Mouse (Mus musculus) stomach, postnatal 0 days (tissue): ENCODE data around the gene Tut7.

Source experiments
- CTCF ChIP-seq: IDR thresholded peaks from 2 replicates; pipeline ENCODE4 v1.5.1; 2016; ENCODE audit warnings: antibody characterized with exemption, low read depth, mild to moderate bottlenecking, moderate library complexity
- EP300 ChIP-seq: optimal IDR thresholded peaks from 2 replicates; pipeline ENCODE3; 2016; ENCODE audit warnings: antibody characterized with exemption

GRCm38 (mm10) chr13:59746711-59747110, 76.2 kb downstream of the Tut7 start, which contains the start of gene 1700014D04Rik:
- TF ChIP-seq EP300 = no peak
- TF ChIP-seq CTCF = no peak
